Mouse (Mus musculus): ENCODE measurements around the gene Vasp. TPM values are rescaled to one million over a fixed set of nuclear protein-coding genes. Genes with fewer than 3 reads are reported as not detected.

Gene Vasp
- total and polyA plus RNA-seq, 3 experiments = 130 to 185 TPM; not detected in 1

- peak; percentile 52; the same call in 1 of the 2 replicates for TF ChIP-seq MYC (IDR thresholded peaks at IDR 0.05; ENCODE audit: low read depth, low read length)
- no peak for TF ChIP-seq RAD21 (IDR thresholded peaks at IDR 0.05; ENCODE audit: low read depth, low read length)
- peak; percentile 90 for TF ChIP-seq ETS1 (IDR thresholded peaks at IDR 0.05; ENCODE audit: low read depth, low read length)
- peak; percentile 89 for TF ChIP-seq SIN3A (IDR thresholded peaks at IDR 0.05; ENCODE audit: low read length)
- no peak for TF ChIP-seq ZC3H11A (IDR thresholded peaks at IDR 0.05; ENCODE audit: low read depth, low read length)
These were observed 5.4 kb downstream of the Vasp start (continued) for GRCm38 (mm10) chr7:19265928-19266822.

DNA sequence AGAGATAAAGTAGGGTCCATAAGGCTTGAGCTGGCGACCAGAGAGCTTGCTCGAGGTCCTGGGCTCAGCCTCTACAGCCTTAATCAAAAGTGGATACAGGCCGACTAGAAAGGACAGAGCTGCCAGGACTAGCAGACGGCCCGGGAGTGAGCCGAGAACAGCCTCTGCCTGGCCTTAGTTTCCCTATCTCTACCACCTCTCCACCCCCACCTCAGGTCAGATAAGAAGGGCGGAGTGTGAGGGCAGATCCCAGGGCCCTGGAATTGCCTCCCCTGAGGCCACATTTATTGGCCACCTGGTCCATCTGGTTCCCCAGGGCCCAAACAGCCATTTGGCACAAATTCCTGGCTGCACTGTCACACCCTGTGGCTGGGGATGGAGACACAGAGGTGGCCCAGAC lies 6.5 kb downstream of the Vasp start:
- Histone ChIP-seq H3K27me3 (ENCODE audit: control insufficient read depth in 1 of 2, insufficient read depth in 2 of 2, low read length in 2 of 2) (no peaks in the 10 kb centered on the region), H3K4me1 (ENCODE audit: control insufficient read depth in 1 of 2, insufficient read depth in 2 of 2, low read length in 2 of 2) (peaks cover 9 to 40% of the 10 kb centered on the region in 2 experiments), H3K79me2 (ENCODE audit: control insufficient read depth, insufficient read depth, low read length, poor library complexity) (peaks cover 36% of the 10 kb centered on the region), H3K9ac (ENCODE audit: control insufficient read depth, low read depth, low read length, poor library complexity, severe bottlenecking) (peak overlapping the region; percentile 55), H3K27ac (ENCODE audit: control insufficient read depth, low read depth, low read length) (peak overlapping the region; percentile 95), H3K36me3 (ENCODE audit: control insufficient read depth in 1 of 2, insufficient read depth in 2 of 2, low read length in 2 of 2) (peaks cover 0 to 29% of the 10 kb centered on the region in 2 experiments; a peak in 3 of 4 replicates), H3K4me3 (ENCODE audit: control insufficient read depth in 1 of 2, insufficient read depth in 1 of 2, low read depth in 2 of 2, low read length in 2 of 2) (peak overlapping the region; percentile 27 to 37), H3K9me3 (replicated peaks; ENCODE audit: insufficient read depth, low read length) (no peaks in the 10 kb centered on the region)
- DNase-seq (ENCODE audit: low read depth, low spot score) = peak; percentile 65
- TF ChIP-seq CHD1 (IDR thresholded peaks at IDR 0.05; ENCODE audit: low read depth, low read length) (no peak), POLR2AphosphoS2 (IDR thresholded peaks at IDR 0.05; ENCODE audit: low read length) (peak; percentile 33; the same call in 1 of the 2 replicates), CHD2 (IDR thresholded peaks at IDR 0.05; ENCODE audit: low read length) (no peak), TBP (IDR thresholded peaks at IDR 0.05; ENCODE audit: low read depth, low read length) (0 out of 2 replicates have a peak, but pooled peaks have one; percentile 48), HCFC1 (IDR thresholded peaks at IDR 0.05; ENCODE audit: low read depth, low read length) (0 out of 2 replicates have a peak, but pooled peaks have one; percentile 15), MAX (IDR thresholded peaks at IDR 0.05; ENCODE audit: low read length) (0 out of 2 replicates have a peak, but pooled peaks have one; percentile 12), MEF2A (IDR thresholded peaks at IDR 0.05; ENCODE audit: extremely low read depth, insufficient replicate concordance, low read depth, low read length, poor library complexity, severe bottlenecking) (0 out of 2 replicates have a peak, but pooled peaks have one; percentile 34), USF2 (IDR thresholded peaks at IDR 0.05; ENCODE audit: borderline replicate concordance in 1 of 2, insufficient read depth in 1 of 2, low read depth in 1 of 2, low read length in 2 of 2) (no peak), MYB (IDR thresholded peaks at IDR 0.05; ENCODE audit: low read depth, low read length) (no peak), NELFE (IDR thresholded peaks at IDR 0.05; ENCODE audit: low read depth, low read length) (peak; percentile 52), E2F4 (IDR thresholded peaks at IDR 0.05; ENCODE audit: borderline replicate concordance, low read depth, low read length) (no peak), BHLHE40 (IDR thresholded peaks at IDR 0.05; ENCODE audit: borderline replicate concordance, low read depth, low read length) (no peak), JUND (IDR thresholded peaks at IDR 0.05; ENCODE audit: low read depth, low read length) (no peak), POLR2A (IDR thresholded peaks at IDR 0.05; ENCODE audit: control insufficient read depth in 1 of 2, insufficient read depth in 1 of 2, low read depth in 1 of 2, low read length in 2 of 2, poor library complexity in 1 of 2) (peak in 1 of 2 experiments; percentile 41; a peak in 2 of 4 replicates), TCF12 (IDR thresholded peaks at IDR 0.05; ENCODE audit: low read depth, low read length) (peak; percentile 67), GABPA (IDR thresholded peaks at IDR 0.05; ENCODE audit: low read depth, low read length) (no peak), UBTF (IDR thresholded peaks at IDR 0.05; ENCODE audit: borderline replicate concordance, insufficient read depth, low read depth, low read length) (no peak), MXI1 (IDR thresholded peaks at IDR 0.05; ENCODE audit: low read depth, low read length) (0 out of 2 replicates have a peak, but pooled peaks have one; percentile 9), MAZ (IDR thresholded peaks at IDR 0.05; ENCODE audit: low read depth, low read length) (no peak; the same call in 1 of the 2 replicates), ZC3H11A (IDR thresholded peaks at IDR 0.05; ENCODE audit: low read depth, low read length) (no peak), ZNF384 (IDR thresholded peaks at IDR 0.05; ENCODE audit: low read depth, low read length) (no peak), USF1 (IDR thresholded peaks at IDR 0.05; ENCODE audit: low read depth, low read length) (no peak), ETS1 (IDR thresholded peaks at IDR 0.05; ENCODE audit: low read depth, low read length) (peak; percentile 59), CTCF (IDR thresholded peaks at IDR 0.05 in 2 of 3, conservative IDR thresholded peaks at IDR 0.05 in 1 of 3; ENCODE audit: control insufficient read depth in 1 of 3, insufficient read depth in 1 of 3, low read depth in 2 of 3, low read length in 3 of 3, poor library complexity in 1 of 3, severe bottlenecking in 1 of 3) (no peak), ZKSCAN1 (IDR thresholded peaks at IDR 0.05; ENCODE audit: low read depth, low read length) (no peak), RCOR1 (IDR thresholded peaks at IDR 0.05; ENCODE audit: low read depth, low read length) (peak; percentile 64), SIN3A (IDR thresholded peaks at IDR 0.05; ENCODE audit: low read length) (no peak; the same call in 1 of the 2 replicates), EP300 (IDR thresholded peaks at IDR 0.05; ENCODE audit: low read depth in 1 of 2, low read length in 2 of 2) (peak in 1 of 2 experiments; percentile 71), GATA1 (IDR thresholded peaks at IDR 0.05; ENCODE audit: low read depth, low read length) (peak; percentile 78), MAFK (IDR thresholded peaks at IDR 0.05; ENCODE audit: borderline replicate concordance, low read depth, low read length) (no peak)
